Mouse (Mus musculus): Measurements from ENCODE around the gene Tap1.
"Not testable (repeated sequence)": the region's sequence is repeated elsewhere in the genome, so short reads cannot be mapped to it uniquely, and the experiment has no call there.

The Tap1 gene

GRCm38 (mm10) chr17:34187261-34187916 is at the start of gene Tap1, which contains the start of gene Psmb9:
TSS of gene Tap1 (plus strand) at chr17:34187553.
TSS of gene Psmb9 (minus strand) at chr17:34187764.
- DNase-seq (ENCODE audit: low spot score) = peak; percentile 93

- DNase-seq (ENCODE audit: low spot score) = no peak
These were observed 49.8 kb upstream of the Tap1 start for GRCm38 (mm10) chr17:34137601-34138000.

- DNase-seq (ENCODE audit: low spot score) = no peak
These were observed 48.7 kb upstream of the Tap1 start for GRCm38 (mm10) chr17:34138655-34139054.

- no peak for DNase-seq (ENCODE audit: low spot score)
These were observed 47.9 kb upstream of the Tap1 start for GRCm38 (mm10) chr17:34139416-34139815.

- DNase-seq (ENCODE audit: low spot score) = no peak
These were observed 47.1 kb upstream of the Tap1 start for GRCm38 (mm10) chr17:34140240-34140639.

GRCm38 (mm10) chr17:34141448-34141847 is 45.9 kb upstream of the Tap1 start:
- no peak for DNase-seq (ENCODE audit: low spot score)

GRCm38 (mm10) chr17:34142456-34143010 is 44.8 kb upstream of the Tap1 start:
- no peak for DNase-seq (ENCODE audit: low spot score)

GRCm38 (mm10) chr17:34143033-34143432 is 44.3 kb upstream of the Tap1 start, which contains the start of gene H2-DMb2:
TSS of gene H2-DMb2 (plus strand) at chr17:34143307.
- no peak for DNase-seq (ENCODE audit: low spot score)

- DNase-seq (ENCODE audit: low spot score) = no peak
These were observed 43.9 kb upstream of the Tap1 start for GRCm38 (mm10) chr17:34143461-34143860.

GRCm38 (mm10) chr17:34144221-34144620 is 43.1 kb upstream of the Tap1 start:
- not testable (repeated sequence) for DNase-seq (ENCODE audit: low spot score)

- DNase-seq (ENCODE audit: low spot score) = no peak
These were observed 42.4 kb upstream of the Tap1 start for GRCm38 (mm10) chr17:34144960-34145371.

- peak; percentile 89 for DNase-seq (ENCODE audit: low spot score)
These were observed 34.4 kb upstream of the Tap1 start, which contains the start of gene H2-DMb1 for GRCm38 (mm10) chr17:34152923-34153322. TSS of gene H2-DMb1 (plus strand) at chr17:34153072.

- no peak for DNase-seq (ENCODE audit: low spot score)
These were observed 31.8 kb upstream of the Tap1 start for GRCm38 (mm10) chr17:34155534-34155933.

GRCm38 (mm10) chr17:34164202-34164895 is 23.0 kb upstream of the Tap1 start:
- DNase-seq (ENCODE audit: low spot score) = no peak

GRCm38 (mm10) chr17:34165033-34165730 is 22.2 kb upstream of the Tap1 start:
- no peak for DNase-seq (ENCODE audit: low spot score)

- peak; percentile 77 for DNase-seq (ENCODE audit: low spot score)
These were observed 18.1 kb upstream of the Tap1 start for GRCm38 (mm10) chr17:34169279-34169678.

GRCm38 (mm10) chr17:34170487-34170876 is 16.9 kb upstream of the Tap1 start:
- DNase-seq (ENCODE audit: low spot score) = no peak

- peak; percentile 91 for DNase-seq (ENCODE audit: low spot score)
These were observed 16.4 kb upstream of the Tap1 start for GRCm38 (mm10) chr17:34170877-34171498.

- no peak for DNase-seq (ENCODE audit: low spot score)
These were observed 14.8 kb upstream of the Tap1 start for GRCm38 (mm10) chr17:34172528-34172927.

GRCm38 (mm10) chr17:34174075-34174474 is 13.3 kb upstream of the Tap1 start:
- DNase-seq (ENCODE audit: low spot score) = no peak

GRCm38 (mm10) chr17:34177179-34177578 is 10.2 kb upstream of the Tap1 start:
- no peak for DNase-seq (ENCODE audit: low spot score)

GRCm38 (mm10) chr17:34179019-34179418 is 8.3 kb upstream of the Tap1 start:
- no peak for DNase-seq (ENCODE audit: low spot score)

Measured in adipocyte (in vitro differentiated cells).